Mouse (Mus musculus) lung, postnatal 0 days (tissue): ENCODE measurements around the gene Rps17. TPM values are rescaled to one million over a fixed set of nuclear protein-coding genes. Genes with fewer than 3 reads are reported as not detected.

ENCODE experiments used
- ATAC-seq: fragments of 200-750 bp; cut with Nextera tagmentation; 2 replicates; pipeline ENCODE4 v1.8.0; 2017; ENCODE audit warnings: moderate library complexity
- DNase-seq: peaks from one replicate; pipeline ENCODE4 v3.0.0-alpha.2; 2016; ENCODE audit warnings: low spot score
- H3K27ac ChIP-seq: fragments of 300-500 bp; sonication (generic); 2 replicates; pipeline ENCODE4 v1.5.1; 2014; ENCODE audit warnings: antibody characterized with exemption, mild to moderate bottlenecking, low read length, mixed read lengths
- H3K27me3 ChIP-seq: fragments of 300-500 bp; sonication (generic); replicated peaks from 2 replicates; pipeline ENCODE4 v1.6.1; 2014; ENCODE audit warnings: low read length, mixed read lengths; ENCODE audit not compliant: insufficient read depth
- H3K36me3 ChIP-seq: fragments of 300-500 bp; sonication (generic); 2 replicates; pipeline ENCODE4 v1.6.1; 2014; ENCODE audit warnings: low read length, mixed read lengths; ENCODE audit not compliant: insufficient read depth
- H3K4me1 ChIP-seq: fragments of 300-500 bp; sonication (generic); 2 replicates; pipeline ENCODE4 v1.6.1; 2014; ENCODE audit warnings: antibody characterized with exemption, low read depth, low read length, mixed read lengths; ENCODE audit not compliant: insufficient read depth
- H3K4me2 ChIP-seq: fragments of 300-500 bp; sonication (generic); replicated peaks from 2 replicates; pipeline ENCODE4 v1.6.1; 2014; ENCODE audit warnings: low read depth, mild to moderate bottlenecking, low read length, moderate library complexity, mixed read lengths
- H3K4me3 ChIP-seq: fragments of 300-500 bp; sonication (generic); 2 replicates; pipeline ENCODE4 v1.5.1; 2014; ENCODE audit warnings: low read depth, low read length
- H3K9ac ChIP-seq: fragments of 300-500 bp; sonication (generic); replicated peaks from 2 replicates; pipeline ENCODE4 v1.6.1; 2014; ENCODE audit warnings: low read depth, mild to moderate bottlenecking
- H3K9me3 ChIP-seq: fragments of 300-500 bp; sonication (generic); 2 replicates; pipeline ENCODE4 v1.6.1; 2016; ENCODE audit warnings: low read length, mixed read lengths
- CTCF ChIP-seq: IDR thresholded peaks from 2 replicates; pipeline ENCODE4 v1.5.1; 2016; ENCODE audit warnings: antibody characterized with exemption, mild to moderate bottlenecking
- EP300 ChIP-seq: IDR thresholded peaks from 2 replicates; pipeline ENCODE4 v1.6.1; 2016; ENCODE audit warnings: antibody characterized with exemption, mild to moderate bottlenecking, control low read depth
- WGBS: fragments of 180-500 bp; shearing (Covaris S2); extraction: QIAGEN DNeasy Blood & Tissue Kit; methylation state at CpG from one replicate; pipeline ENCODE4 v1.1.7; 2014; 5-methylcytosine and 5-hydroxymethylcytosine counted together
- polyA plus RNA-seq: library from polyadenylated mRNA; unstranded; fragments of >200 nt; fragmentation: Nextera tagmentation; extraction: Ambion mirVana; gene quantifications from 2 replicates; pipeline ENCODE4 v1.2.1, GENCODE M21; 2015

The Rps17 gene
- polyA plus RNA-seq, 1 experiment from 2014 or later, result 899 TPM

GRCm38 (mm10) chr7:81295169-81295568 lies 49.9 kb downstream of the Rps17 start:
- no peak for ATAC-seq
- H3K27me3 ChIP-seq, result no peaks in the 10 kb centered on the region
- 85% methylated on average over 2 of the region's 2 CpGs for WGBS
- DNase-seq, result no peak
- H3K36me3 ChIP-seq, result no peaks in the 10 kb centered on the region
- no peaks in the 10 kb centered on the region for H3K4me1 ChIP-seq
- H3K27ac ChIP-seq, result no peak overlapping the region
- no peak overlapping the region for H3K4me3 ChIP-seq
- no peak overlapping the region for H3K4me2 ChIP-seq
- H3K9me3 ChIP-seq, result no peaks in the 10 kb centered on the region
- TF ChIP-seq CTCF (no peak), EP300 (no peak)
- no peak overlapping the region for H3K9ac ChIP-seq

Other genes with a start within 250 kb of the Rps17 start
- 0.05 and 0.06 TPM in 2 replicates for gene Slc28a1, start 230.5 kb downstream of the Rps17 start, polyA plus RNA-seq
- 6.1 and 6.5 TPM in 2 replicates for gene Pde8a, start 131.7 kb downstream of the Rps17 start, polyA plus RNA-seq
- gene Cpeb1, start 110.2 kb upstream of the Rps17 start, polyA plus RNA-seq, result 1.7 and 1.8 TPM in 2 replicates
- gene Ap3b2, start 148.7 kb upstream of the Rps17 start, polyA plus RNA-seq, result 0.12 and 0.23 TPM in 2 replicates
- gene BC048679, start 153.0 kb upstream of the Rps17 start, polyA plus RNA-seq, result not detected in 2 replicates
- 1.0 and 1.4 TPM in 2 replicates for gene Fsd2, start 221.7 kb upstream of the Rps17 start, polyA plus RNA-seq
- gene Whamm, start 226.0 kb upstream of the Rps17 start, polyA plus RNA-seq, result 7.2 and 8.1 TPM in 2 replicates